Mouse (Mus musculus) neural tube, embryonic 13.5 days (tissue): ENCODE data around the gene Grk3. TPM values are rescaled to one million over a fixed set of nuclear protein-coding genes. Genes with fewer than 3 reads are reported as not detected.

Experiments used
- ATAC-seq: fragments of 200-750 bp; cut with Nextera tagmentation; 2 replicates; pipeline ENCODE4 v1.8.0; 2017; ENCODE audit warnings: low read depth, mild to moderate bottlenecking, moderate TSS enrichment, moderate library complexity
- H3K27ac ChIP-seq: fragments of 300-500 bp; sonication (generic); replicated peaks from 2 replicates; pipeline ENCODE4 v1.5.1; 2015; ENCODE audit warnings: moderate library complexity, mild to moderate bottlenecking, inconsistent platforms
- H3K27me3 ChIP-seq: fragments of 300-500 bp; sonication (generic); 2 replicates; pipeline ENCODE4 v1.6.1; 2015; ENCODE audit warnings: mild to moderate bottlenecking, inconsistent platforms
- H3K36me3 ChIP-seq: fragments of 300-500 bp; sonication (generic); 2 replicates; pipeline ENCODE4 v1.6.1; 2015; ENCODE audit warnings: mild to moderate bottlenecking, inconsistent platforms
- H3K4me1 ChIP-seq: fragments of 300-500 bp; sonication (generic); replicated peaks from 2 replicates; pipeline ENCODE4 v1.6.1; 2015; ENCODE audit warnings: inconsistent platforms
- H3K4me2 ChIP-seq: fragments of 300-500 bp; sonication (generic); 2 replicates; pipeline ENCODE4 v1.6.1; 2015; ENCODE audit warnings: inconsistent platforms, mild to moderate bottlenecking, moderate library complexity
- H3K4me3 ChIP-seq: fragments of 300-500 bp; sonication (generic); 2 replicates; pipeline ENCODE4 v1.5.1; 2015; ENCODE audit warnings: mild to moderate bottlenecking, inconsistent platforms
- H3K9ac ChIP-seq: fragments of 300-500 bp; sonication (generic); 2 replicates; pipeline ENCODE4 v1.6.1; 2015; ENCODE audit warnings: moderate library complexity, mild to moderate bottlenecking, inconsistent platforms
- H3K9me3 ChIP-seq: fragments of 300-500 bp; sonication (generic); 2 replicates; pipeline ENCODE4 v1.6.1; 2016; ENCODE audit warnings: inconsistent platforms
- WGBS: fragments of 180-500 bp; shearing (Covaris S2); methylation state at CpG from one replicate; pipeline ENCODE4 v1.1.7; 2015; 5-methylcytosine and 5-hydroxymethylcytosine counted together
- polyA plus RNA-seq: library from polyadenylated mRNA; unstranded; fragments of >200 nt; fragmentation: Nextera tagmentation; extraction: Ambion mirVana; gene quantifications from 2 replicates; pipeline ENCODE4 v1.2.1, GENCODE M21; 2015

Gene Grk3
- polyA plus RNA-seq, 1 experiment from 2014 or later: 11.4 TPM

DNA sequence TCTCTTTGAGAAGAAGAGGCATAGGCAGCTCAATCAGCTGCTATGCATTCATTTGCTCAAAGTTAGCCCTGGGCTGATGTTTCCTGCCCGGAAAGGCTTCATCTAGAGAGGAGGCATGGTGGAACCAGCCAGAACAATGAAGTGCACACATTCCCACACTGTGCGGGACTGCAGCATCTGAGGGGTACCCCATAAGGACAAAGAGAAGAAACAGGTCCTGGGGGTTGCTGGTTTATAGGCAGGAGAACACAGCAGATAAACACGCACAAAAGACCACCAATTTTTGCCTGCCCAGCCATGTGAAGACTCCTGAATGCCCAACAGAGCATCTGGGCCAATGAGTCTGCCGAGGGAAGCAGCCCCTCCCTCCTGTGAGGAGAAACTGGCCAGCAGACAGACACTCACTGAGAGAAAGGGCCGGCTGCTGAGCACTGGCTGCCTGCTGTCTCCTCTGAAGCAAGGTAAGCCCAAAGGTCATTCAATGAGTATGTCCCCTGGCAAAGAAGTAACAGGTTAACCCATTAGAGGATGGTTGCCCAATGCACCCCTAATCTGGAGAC, 12.7 kb downstream of the Grk3 start:
- Histone ChIP-seq H3K9ac (no peak overlapping the region), H3K36me3 (no peaks in the 10 kb centered on the region), H3K4me2 (no peak overlapping the region), H3K4me1 (peaks cover 8% of the 10 kb centered on the region), H3K9me3 (no peaks in the 10 kb centered on the region), H3K27ac (no peak overlapping the region), H3K4me3 (no peak overlapping the region), H3K27me3 (no peaks in the 10 kb centered on the region)
- WGBS: 39% methylated on average over 5 of the region's 5 CpGs
- no peak for ATAC-seq

GRCm38 (mm10) chr5:112999227-112999626, 16.4 kb downstream of the Grk3 start:
- Histone ChIP-seq H3K4me1 (peaks cover 16% of the 10 kb centered on the region), H3K9ac (no peak overlapping the region), H3K4me3 (no peak overlapping the region), H3K9me3 (no peaks in the 10 kb centered on the region), H3K27me3 (no peaks in the 10 kb centered on the region), H3K4me2 (no peak overlapping the region), H3K36me3 (0 out of 2 replicates have a peak, but pooled peaks cover 4% of the 10 kb centered on the region), H3K27ac (no peak overlapping the region)
- WGBS: 75% methylated on average over 8 of the region's 8 CpGs
- ATAC-seq: no peak

- H3K27ac ChIP-seq: peak overlapping the region; percentile 46
- peak; percentile 77; the same call in 1 of the 2 replicates for ATAC-seq
These were observed 17.9 kb downstream of the Grk3 start for GRCm38 (mm10) chr5:112997516-112998186.

GRCm38 (mm10) chr5:112991245-112991644, 24.3 kb downstream of the Grk3 start:
- Histone ChIP-seq H3K9me3 (no peaks in the 10 kb centered on the region), H3K4me1 (peaks cover 18% of the 10 kb centered on the region; the same call in 1 of the 2 replicates), H3K27ac (0 out of 2 replicates have a peak overlapping the region, but pooled peaks have one; percentile 18), H3K9ac (no peak overlapping the region), H3K4me2 (no peak overlapping the region), H3K4me3 (no peak overlapping the region), H3K27me3 (no peaks in the 10 kb centered on the region), H3K36me3 (0 out of 2 replicates have a peak, but pooled peaks cover 4% of the 10 kb centered on the region)
- 59% methylated on average over 9 of the region's 9 CpGs for WGBS
- ATAC-seq: no peak

More at GRCm38 (mm10) chr5:112997516-112998186, 17.9 kb downstream of the Grk3 start:
- WGBS: 26% methylated on average over 5 of the region's 5 CpGs
- H3K9ac ChIP-seq: no peak overlapping the region
- H3K4me1 ChIP-seq: peaks cover 11% of the 10 kb centered on the region
- no peaks in the 10 kb centered on the region for H3K9me3 ChIP-seq
- H3K4me2 ChIP-seq: no peak overlapping the region
- no peaks in the 10 kb centered on the region for H3K27me3 ChIP-seq
- no peak overlapping the region for H3K4me3 ChIP-seq
- H3K36me3 ChIP-seq: 0 out of 2 replicates have a peak, but pooled peaks cover 4% of the 10 kb centered on the region

- H3K36me3 ChIP-seq: no peaks in the 10 kb centered on the region
- H3K9ac ChIP-seq: no peak overlapping the region
- no peak overlapping the region for H3K4me3 ChIP-seq
- no peak overlapping the region for H3K27ac ChIP-seq
- no peak for ATAC-seq
- WGBS: 59% methylated on average over 6 of the region's 6 CpGs
- H3K4me1 ChIP-seq: no peaks in the 10 kb centered on the region
- no peaks in the 10 kb centered on the region for H3K27me3 ChIP-seq
- no peak overlapping the region for H3K4me2 ChIP-seq
- peaks cover 3% of the 10 kb centered on the region; the same call in 1 of the 2 replicates for H3K9me3 ChIP-seq
These were observed 33.7 kb downstream of the Grk3 start for GRCm38 (mm10) chr5:112981931-112982330.

- Histone ChIP-seq H3K27me3 (no peaks in the 10 kb centered on the region), H3K4me1 (no peaks in the 10 kb centered on the region), H3K9me3 (peaks cover 3% of the 10 kb centered on the region; the same call in 1 of the 2 replicates), H3K4me3 (no peak overlapping the region), H3K27ac (0 out of 2 replicates have a peak overlapping the region, but pooled peaks have one; percentile 18), H3K36me3 (no peaks in the 10 kb centered on the region), H3K9ac (no peak overlapping the region), H3K4me2 (no peak overlapping the region)
- no peak for ATAC-seq
- 81% methylated on average over 7 of the region's 7 CpGs for WGBS
These were observed 35.9 kb downstream of the Grk3 start for GRCm38 (mm10) chr5:112979710-112980109.

DNA sequence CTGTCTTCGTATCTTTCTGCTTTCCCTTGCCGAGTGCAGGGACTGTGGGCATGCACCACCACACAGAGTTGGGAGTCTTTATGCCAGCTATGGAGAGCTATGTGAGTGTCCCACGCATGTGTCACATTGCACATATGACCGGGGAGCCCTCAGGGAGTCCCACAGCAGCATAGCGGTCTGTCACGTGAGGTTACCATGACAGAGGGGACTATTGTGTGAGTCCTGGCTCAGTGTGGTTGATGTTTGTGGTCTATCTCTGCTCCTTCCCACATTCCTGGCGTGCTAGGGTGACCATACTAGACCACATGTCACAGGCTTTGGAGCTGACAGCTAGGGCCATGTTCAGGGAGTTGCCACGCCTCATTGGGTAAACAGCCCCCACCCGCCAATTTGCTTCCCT, 36.4 kb downstream of the Grk3 start:
- Histone ChIP-seq H3K4me1 (no peaks in the 10 kb centered on the region), H3K4me2 (no peak overlapping the region), H3K9ac (no peak overlapping the region), H3K27me3 (no peaks in the 10 kb centered on the region), H3K4me3 (no peak overlapping the region), H3K36me3 (no peaks in the 10 kb centered on the region), H3K27ac (0 out of 2 replicates have a peak overlapping the region, but pooled peaks have one; percentile 18), H3K9me3 (peaks cover 3% of the 10 kb centered on the region; the same call in 1 of the 2 replicates)
- ATAC-seq: no peak
- 90% methylated on average over 9 of the region's 9 CpGs for WGBS

DNA sequence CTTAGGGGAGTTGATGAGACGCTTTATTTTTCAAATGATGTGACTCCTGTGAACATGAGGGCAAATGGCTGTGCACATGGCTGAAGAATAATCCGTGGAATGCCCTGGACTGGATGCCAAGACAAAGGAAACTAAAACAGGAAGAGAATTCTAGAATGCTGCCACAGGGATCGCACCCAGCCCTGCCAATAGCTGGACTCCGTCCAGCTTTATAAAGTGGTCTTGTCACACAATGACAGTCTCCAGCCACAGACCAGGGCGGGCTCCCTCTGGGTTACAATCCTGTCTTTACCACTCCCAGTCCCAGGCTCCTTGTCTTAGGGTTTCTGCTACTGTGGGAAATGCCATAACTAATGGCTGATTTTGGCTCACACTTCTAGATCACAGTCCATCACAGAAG, 38.5 kb downstream of the Grk3 start:
- 80% methylated on average over 5 of the region's 5 CpGs for WGBS

DNA sequence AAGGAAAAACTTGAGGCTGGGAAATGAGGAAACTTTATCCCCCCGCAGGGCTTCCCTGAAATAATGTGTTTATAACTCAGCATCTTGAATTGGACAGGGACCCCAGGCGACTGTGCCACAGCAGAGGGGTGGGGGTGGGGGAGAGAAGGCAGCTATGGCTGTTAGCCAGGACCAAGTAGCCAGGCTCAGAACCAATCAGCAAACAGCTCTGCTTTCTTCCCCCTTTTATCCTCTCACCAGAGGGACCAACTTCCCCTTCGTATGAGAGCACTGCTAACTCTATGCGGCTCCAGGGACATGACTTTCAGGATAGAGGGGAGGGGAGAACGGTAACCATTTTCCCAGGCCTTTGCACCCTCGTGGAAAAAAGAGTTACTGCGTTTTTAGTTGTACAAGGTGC, 42.0 kb downstream of the Grk3 start:
- no peak for ATAC-seq
- Histone ChIP-seq H3K4me2 (no peak overlapping the region), H3K36me3 (no peaks in the 10 kb centered on the region), H3K9me3 (no peaks in the 10 kb centered on the region), H3K9ac (no peak overlapping the region), H3K27ac (no peak overlapping the region), H3K4me1 (peaks cover 34% of the 10 kb centered on the region), H3K27me3 (no peaks in the 10 kb centered on the region; the same call in 1 of the 2 replicates), H3K4me3 (no peak overlapping the region)
- 49% methylated on average over 7 of the region's 7 CpGs for WGBS

More for the DNA sequence above, 38.5 kb downstream of the Grk3 start:
- Histone ChIP-seq H3K27me3 (no peaks in the 10 kb centered on the region), H3K9me3 (peaks cover 3% of the 10 kb centered on the region; the same call in 1 of the 2 replicates), H3K36me3 (no peaks in the 10 kb centered on the region), H3K27ac (no peak overlapping the region), H3K4me1 (peaks cover 19% of the 10 kb centered on the region), H3K4me3 (no peak overlapping the region), H3K9ac (no peak overlapping the region), H3K4me2 (no peak overlapping the region)
- ATAC-seq: no peak

- Histone ChIP-seq H3K9me3 (no peaks in the 10 kb centered on the region), H3K4me2 (no peak overlapping the region), H3K4me3 (no peak overlapping the region), H3K36me3 (no peaks in the 10 kb centered on the region), H3K9ac (no peak overlapping the region), H3K27me3 (no peaks in the 10 kb centered on the region; the same call in 1 of the 2 replicates), H3K4me1 (peaks cover 34% of the 10 kb centered on the region), H3K27ac (no peak overlapping the region)
- ATAC-seq: no peak
- WGBS: 94% methylated on average over 12 of the region's 12 CpGs
These were observed 43.3 kb downstream of the Grk3 start for GRCm38 (mm10) chr5:112972297-112972696.

- Histone ChIP-seq H3K4me3 (no peak overlapping the region), H3K36me3 (no peaks in the 10 kb centered on the region), H3K9ac (no peak overlapping the region), H3K27ac (no peak overlapping the region), H3K27me3 (no peaks in the 10 kb centered on the region), H3K4me2 (no peak overlapping the region), H3K9me3 (no peaks in the 10 kb centered on the region), H3K4me1 (peaks cover 40% of the 10 kb centered on the region)
- 29% methylated on average over 4 of the region's 4 CpGs for WGBS
- ATAC-seq: no peak
These were observed 52.1 kb downstream of the Grk3 start for GRCm38 (mm10) chr5:112963495-112963894.

DNA sequence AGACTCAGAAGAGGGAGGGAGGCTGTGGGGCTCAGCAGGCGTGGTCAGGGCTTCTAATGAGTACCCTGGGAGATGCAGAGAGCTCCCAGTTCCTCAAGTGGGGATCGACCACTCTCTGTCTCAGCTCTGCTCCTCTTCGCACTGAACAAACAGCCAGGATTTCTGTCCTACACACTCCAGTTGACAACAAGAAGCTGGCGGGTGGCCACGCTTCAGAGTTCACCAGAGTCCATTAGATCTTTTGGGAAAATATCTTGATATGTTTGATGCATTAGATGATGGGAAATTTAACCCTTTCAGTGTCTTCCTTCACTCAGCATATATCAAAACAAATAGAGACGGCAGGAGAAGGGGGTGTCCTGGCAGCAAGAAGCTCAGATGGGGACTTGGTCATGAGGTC, 53.4 kb downstream of the Grk3 start:
- no peak overlapping the region for H3K4me2 ChIP-seq
- H3K4me3 ChIP-seq: no peak overlapping the region
- no peaks in the 10 kb centered on the region for H3K36me3 ChIP-seq
- no peak overlapping the region for H3K9ac ChIP-seq
- no peak for ATAC-seq
- WGBS: 70% methylated on average over 6 of the region's 6 CpGs
- H3K9me3 ChIP-seq: no peaks in the 10 kb centered on the region
- peaks cover 42% of the 10 kb centered on the region for H3K4me1 ChIP-seq
- no peaks in the 10 kb centered on the region for H3K27me3 ChIP-seq
- no peak overlapping the region for H3K27ac ChIP-seq
